Mouse (Mus musculus): ENCODE data around the gene Duox1. TPM values are rescaled to one million over a fixed set of nuclear protein-coding genes. Genes with fewer than 3 reads are reported as not detected.
A peak's percentile ranks its signal among the peaks of the same experiment; 100 is the strongest.
"Not testable (repeated sequence)": the region's sequence is repeated elsewhere in the genome, so short reads cannot be mapped to it uniquely, and the experiment has no call there.

Duox1 gene
- total RNA-seq, 1 experiment from 2014 or later = not detected

DNA sequence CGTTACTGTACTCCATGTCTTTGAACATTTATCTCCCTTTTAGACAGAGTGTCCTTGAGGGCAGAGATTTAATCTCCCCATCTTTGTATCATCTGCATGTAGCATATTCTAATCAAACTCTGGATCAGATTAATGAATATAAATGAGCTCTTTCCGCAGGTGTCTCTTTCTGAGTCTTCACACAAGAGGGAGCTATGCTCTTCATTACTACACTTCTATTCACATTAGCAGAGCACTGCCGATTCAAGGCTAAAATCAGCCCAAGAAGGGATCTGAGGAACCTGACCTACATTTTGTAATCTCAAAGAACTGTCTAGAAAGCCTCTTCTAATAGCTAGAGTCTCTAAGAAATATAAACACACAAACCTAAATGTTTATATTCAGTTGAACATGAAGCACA lies 5.8 kb upstream of the Duox1 start:
- no peak for ATAC-seq (replicated peaks; ENCODE audit: low read depth, poor library complexity, severe bottlenecking)

DNA sequence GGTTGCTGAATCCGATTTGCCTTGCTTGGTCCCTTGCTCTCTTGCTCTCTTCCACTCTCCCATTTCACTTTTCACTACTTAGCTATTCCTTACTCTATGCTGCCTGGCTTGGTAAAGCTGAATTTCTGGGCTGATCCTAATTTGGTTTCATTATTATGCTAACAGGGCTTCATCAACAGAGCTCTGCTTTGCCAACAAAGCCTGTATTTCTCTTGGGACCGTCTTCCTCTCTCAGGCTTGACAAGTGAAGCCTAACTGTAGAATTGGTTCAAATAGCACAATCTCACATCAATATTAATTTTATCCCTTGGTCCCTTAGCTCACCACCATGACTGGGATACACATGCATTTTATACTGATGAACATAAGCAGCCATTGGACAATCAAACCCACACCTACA lies 3.9 kb upstream of the Duox1 start:
- ATAC-seq (replicated peaks; ENCODE audit: low read depth, poor library complexity, severe bottlenecking) = no peak

DNA sequence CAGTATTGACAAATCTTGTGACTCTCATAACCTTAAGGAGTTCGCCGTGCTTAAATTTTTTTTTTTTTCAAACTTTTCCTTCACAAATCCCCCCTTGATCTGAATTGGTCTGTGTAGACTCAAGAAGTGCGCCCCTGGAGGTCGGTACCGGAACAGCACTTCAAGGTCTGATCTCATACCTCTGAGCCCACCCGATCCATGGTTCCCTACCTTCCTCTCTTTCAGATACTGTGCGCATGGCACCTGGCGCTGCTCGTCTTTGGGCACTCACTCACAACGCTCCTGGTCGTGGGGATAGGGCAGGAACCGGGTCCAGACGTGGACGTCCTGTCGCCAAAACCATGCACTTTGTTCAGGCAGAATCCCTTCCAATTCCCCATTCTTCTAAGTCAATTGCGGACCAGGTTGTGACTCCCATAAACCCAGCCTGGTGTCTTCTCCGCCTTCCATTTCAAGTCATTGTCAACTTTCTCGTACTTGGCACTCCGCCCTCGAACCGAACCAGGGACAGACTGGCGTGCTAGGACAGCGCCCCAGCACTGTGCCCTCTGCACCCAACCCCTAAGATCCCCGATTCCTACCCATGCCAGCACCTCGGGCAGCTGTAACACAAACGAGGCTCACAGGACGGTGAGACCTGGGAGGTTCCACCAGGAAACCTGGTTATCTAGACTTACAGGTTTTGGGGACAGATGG lies 2.6 kb upstream of the Duox1 start:
- peak; percentile 76 for ATAC-seq (replicated peaks; ENCODE audit: low read depth, poor library complexity, severe bottlenecking)

DNA sequence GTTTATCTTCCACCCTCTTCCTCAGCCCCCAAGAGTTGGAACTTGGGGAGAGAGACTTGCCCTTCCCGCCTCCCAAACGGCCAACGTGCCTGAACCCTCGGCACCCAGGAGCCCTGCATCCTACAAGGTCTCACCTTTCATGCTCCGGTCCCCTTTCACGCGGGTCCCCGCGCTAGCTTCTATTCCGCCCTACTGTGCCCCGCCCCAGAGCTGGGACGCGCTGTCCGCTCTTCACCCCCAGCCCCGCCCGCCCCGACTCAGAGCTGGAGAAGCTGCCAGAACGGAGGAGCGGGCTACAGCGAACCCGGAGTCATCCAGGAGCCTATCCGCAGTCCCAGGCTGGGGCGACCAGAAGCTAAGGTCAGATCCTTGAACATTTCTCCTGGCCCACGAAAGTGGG lies 1.9 kb upstream of the Duox1 start, which contains the start of gene Duoxa1:
Gene Duoxa1, minus strand, starts transcription at position 195 of the 400 bp plus-strand sequence.
- peak; percentile 43; the same call in 1 of the 2 replicates for ATAC-seq (replicated peaks; ENCODE audit: low read depth, poor library complexity, severe bottlenecking)

DNA sequence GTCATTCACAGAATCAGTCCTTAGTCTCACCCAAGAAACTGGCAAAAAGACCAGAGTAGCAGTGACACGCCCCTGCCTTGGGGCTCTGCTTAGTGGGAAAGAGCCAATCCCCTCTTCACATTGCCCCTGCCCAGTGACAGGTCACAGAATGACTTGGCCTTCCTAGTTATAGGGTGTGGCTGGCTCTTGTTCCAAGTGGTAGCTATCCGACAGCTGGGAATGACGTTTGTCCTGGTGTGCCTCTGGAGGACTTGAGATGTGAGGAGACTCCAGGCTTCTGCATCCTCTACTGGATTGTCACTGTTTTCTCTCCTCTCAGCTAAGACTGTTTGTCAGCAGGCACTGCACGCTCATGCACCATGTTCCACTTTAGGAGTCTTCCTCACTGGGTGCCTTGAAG lies 1.9 kb downstream of the Duox1 start:
- no peak for ATAC-seq (replicated peaks; ENCODE audit: low read depth, poor library complexity, severe bottlenecking)

DNA sequence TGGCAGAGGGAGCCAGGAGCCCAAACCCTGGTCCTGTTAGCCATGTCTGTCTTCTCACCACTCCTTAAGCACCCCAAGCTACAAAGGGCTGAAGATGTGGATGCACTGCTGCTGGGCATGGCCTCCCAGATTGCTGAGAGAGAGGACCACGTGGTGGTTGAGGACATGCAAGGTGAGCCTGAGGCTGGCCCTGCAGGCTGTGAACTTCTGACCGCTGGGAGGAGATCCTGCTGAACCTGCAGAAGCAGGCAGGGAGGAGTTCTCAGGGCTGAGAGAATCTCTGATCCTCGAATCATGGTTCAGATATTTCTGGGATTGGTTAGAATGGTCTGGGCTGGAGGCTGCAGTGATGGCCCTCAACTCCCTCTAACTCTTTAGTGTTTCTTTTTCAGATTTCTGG lies 8.5 kb downstream of the Duox1 start:
- ATAC-seq (replicated peaks; ENCODE audit: low read depth, poor library complexity, severe bottlenecking) = no peak

DNA sequence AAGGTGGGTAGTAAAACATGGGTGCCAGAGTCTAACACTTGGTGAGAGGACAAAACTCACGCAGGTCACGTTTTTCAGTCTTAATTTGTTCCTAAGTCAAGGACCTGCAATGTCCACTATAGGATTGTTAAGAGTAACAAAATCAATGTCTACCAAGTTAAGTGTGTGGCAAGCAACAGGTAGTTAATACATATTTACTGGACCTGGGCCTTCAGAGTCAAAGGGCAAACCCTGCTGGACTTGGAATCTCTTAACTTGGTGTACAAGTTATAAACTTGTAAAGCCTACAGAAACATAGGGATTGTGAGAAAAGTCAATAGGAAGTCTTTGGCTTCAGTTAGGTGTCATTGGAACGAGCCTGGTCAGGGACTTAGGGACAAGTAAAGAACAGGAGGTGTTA lies 9.1 kb downstream of the Duox1 start:
- ATAC-seq (replicated peaks; ENCODE audit: low read depth, poor library complexity, severe bottlenecking) = no peak

DNA sequence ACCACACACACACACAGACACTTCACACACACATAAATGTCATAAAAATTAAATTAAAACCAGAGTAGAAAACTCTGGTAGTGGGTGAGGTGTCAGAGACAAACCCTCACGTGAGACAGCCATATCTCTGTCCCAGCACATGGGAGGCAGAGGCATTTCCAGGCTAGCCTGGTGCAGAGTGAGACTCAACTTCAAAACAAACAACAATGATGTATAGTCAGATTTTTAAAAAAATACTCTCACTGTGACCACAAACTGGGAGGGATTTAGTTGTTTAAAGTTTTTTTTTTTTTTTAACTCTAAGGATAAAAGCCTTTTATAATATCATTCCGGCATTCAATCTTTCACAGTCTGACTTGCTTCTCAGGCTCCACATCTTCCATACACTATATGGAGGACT lies 9.9 kb downstream of the Duox1 start:
- ATAC-seq (replicated peaks; ENCODE audit: low read depth, poor library complexity, severe bottlenecking) = no peak

DNA sequence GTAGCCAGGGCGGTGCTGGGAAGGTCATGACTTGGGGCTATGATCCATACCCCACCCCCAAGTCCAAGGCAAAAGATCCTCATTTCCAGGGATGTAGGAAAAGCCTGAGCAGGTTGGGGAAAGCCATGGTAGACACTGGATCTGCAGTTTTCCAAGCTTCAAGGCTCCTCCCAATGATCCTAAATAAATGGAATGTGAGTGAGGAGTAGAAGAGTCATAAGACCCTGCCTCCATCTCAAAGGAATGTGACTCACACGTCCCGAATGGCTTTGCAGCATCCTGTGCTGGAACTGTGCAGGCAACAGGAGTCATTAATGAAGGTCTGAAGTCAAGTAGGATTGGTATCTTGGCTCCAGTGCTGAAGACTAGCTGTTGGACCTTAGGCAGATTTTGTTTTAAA lies 12.5 kb downstream of the Duox1 start:
- ATAC-seq (replicated peaks; ENCODE audit: low read depth, poor library complexity, severe bottlenecking) = no peak

DNA sequence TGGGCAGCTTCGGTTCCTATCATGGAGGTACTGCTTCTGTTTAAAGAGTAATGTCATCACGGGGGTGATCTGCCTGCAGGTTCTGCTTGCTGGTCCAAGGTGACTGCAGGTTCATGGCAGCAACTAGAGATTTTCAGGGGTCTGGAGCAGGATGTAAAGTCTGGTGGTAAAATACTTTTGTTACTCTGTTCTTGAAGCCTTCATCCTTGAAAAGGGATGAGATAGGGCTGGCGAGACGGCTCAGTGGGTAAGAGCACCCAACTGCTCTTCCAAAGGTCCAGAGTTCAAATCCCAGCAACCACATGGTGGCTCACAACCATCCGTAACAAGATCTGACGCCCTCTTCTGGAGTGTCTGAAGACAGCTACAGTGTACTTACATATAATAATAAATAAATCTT lies 14.8 kb downstream of the Duox1 start:
- ATAC-seq (replicated peaks; ENCODE audit: low read depth, poor library complexity, severe bottlenecking) = not testable (repeated sequence)

DNA sequence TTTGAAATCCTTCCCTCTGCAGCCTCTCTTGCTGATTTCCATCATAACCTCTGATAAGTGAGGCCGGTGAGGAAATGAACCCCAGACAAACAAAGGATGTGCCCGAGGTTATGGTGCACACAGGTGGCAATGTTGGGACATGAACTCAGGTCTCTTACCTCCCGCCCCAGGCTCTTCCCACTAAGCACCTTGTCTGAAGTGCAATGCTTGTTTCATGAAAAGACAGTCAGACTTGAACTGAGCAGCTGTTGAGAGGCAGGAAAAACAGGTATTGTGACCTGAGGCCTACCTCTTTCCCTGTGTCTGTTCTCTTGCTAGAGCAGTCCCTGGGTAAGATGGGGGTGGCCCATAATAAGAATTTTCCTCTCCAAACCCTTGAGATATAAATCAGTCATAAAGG lies 16.8 kb downstream of the Duox1 start:
- ATAC-seq (replicated peaks; ENCODE audit: low read depth, poor library complexity, severe bottlenecking) = no peak

DNA sequence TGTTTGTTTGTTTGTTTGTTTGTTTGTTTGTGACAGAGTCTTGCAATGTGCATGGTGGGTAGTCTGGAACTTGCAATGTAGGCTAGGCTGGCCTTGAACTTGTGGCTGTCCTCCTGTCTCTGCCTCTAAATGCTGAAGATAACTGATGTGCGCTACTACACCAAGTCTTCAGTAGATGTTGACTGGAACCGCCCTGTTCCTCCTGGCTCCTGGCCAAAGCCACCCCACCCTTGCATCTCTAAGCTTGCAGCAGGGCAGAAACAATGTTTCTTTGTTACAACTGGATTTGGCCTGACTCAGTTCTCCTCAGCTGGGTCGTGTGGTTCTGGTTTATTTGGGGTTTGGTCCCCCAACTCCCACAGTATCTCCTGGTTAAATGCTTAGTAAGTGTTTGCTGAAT lies 18.7 kb downstream of the Duox1 start:
- no peak; the same call in 1 of the 2 replicates for ATAC-seq (replicated peaks; ENCODE audit: low read depth, poor library complexity, severe bottlenecking)

DNA sequence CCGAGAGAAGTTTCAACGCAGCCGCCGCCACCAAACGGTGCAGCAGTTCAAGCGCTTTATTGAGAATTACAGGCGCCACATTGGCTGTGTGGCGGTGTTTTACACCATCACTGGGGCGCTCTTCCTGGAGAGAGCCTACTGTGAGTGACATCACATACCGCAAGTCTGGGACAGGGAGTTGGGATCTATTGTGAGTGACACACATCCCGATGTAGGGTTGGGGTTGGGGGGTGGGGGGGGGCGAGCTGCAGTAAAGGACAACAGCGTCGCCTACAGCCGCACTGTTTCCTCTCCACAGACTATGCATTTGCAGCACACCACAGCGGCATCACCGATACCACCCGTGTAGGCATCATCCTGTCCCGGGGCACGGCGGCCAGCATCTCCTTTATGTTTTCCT lies 21.8 kb downstream of the Duox1 start:
- ATAC-seq (replicated peaks; ENCODE audit: low read depth, poor library complexity, severe bottlenecking) = no peak

DNA sequence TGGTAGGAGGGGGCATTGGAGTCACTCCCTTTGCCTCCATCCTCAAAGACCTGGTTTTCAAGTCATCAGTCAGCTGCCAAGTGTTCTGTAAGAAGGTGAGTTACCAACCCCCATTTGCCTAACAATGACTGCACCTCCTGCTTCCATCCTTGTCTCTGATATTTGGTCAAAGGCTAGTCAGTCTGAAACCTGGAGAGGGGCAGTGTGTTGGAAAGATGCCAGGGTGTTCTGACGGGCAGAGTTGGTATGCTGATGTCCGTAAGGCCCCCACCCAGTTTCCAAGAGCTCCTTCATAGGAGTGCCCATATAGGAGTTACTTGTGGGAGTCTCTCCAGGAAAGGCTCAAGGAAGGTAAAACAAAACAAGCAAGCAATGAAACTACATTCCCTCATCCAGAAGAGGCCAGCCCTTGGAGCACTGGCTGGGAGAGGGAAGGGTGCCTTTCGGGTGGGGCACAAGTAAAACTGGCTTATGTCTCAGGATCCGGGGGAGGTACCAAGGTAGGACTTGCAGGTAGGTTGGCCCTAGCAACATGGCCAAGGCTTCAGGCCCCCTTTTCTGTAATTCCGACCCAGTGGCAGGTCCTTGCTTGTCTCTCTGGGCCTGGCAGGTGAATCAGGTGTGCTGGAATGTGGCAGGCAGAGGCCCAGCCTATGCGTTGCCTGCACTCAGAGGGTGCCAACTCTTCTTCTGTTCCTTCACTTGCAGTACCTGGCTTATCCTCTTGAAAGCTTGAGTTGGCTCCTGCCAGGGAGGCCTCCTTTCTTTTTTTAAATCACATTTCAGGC lies 29.8 kb downstream of the Duox1 start:
- no peak for ATAC-seq (replicated peaks; ENCODE audit: low read depth, poor library complexity, severe bottlenecking)

DNA sequence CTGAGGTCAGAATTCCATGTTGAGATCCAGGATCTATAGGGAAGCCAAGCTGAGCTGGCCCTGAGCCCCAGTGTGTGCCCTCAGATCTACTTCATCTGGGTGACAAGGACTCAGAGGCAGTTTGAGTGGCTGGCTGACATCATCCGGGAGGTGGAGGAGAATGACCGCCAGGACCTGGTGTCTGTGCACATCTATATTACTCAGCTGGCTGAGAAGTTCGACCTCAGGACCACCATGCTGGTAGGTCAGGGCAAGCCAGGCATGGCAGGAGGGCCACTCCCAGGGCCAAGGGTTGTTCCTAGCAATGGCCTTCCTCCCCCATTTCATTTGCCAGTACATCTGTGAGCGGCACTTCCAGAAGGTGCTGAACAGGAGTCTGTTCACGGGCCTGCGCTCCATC lies 30.7 kb downstream of the Duox1 start:
- ATAC-seq (replicated peaks; ENCODE audit: low read depth, poor library complexity, severe bottlenecking) = not testable (repeated sequence)

DNA sequence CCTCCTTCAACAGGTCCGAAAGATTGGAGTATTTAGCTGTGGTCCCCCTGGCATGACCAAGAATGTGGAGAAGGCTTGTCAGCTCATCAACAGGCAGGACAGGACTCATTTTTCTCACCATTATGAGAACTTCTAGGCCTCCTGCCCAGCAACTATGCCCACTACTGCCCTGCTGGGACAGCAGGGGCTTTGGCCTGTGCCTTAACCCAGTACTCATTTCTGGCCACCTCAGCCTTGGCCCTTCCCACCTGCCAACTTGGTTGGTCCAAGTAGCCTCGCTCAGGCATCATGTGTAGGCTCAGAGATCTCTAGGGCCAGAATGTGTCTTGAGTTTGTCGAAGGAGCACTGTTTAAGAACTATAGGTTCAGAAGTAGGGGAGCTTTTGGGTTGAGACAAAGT lies 31.8 kb downstream of the Duox1 start:
- no peak for ATAC-seq (replicated peaks; ENCODE audit: low read depth, poor library complexity, severe bottlenecking)

DNA sequence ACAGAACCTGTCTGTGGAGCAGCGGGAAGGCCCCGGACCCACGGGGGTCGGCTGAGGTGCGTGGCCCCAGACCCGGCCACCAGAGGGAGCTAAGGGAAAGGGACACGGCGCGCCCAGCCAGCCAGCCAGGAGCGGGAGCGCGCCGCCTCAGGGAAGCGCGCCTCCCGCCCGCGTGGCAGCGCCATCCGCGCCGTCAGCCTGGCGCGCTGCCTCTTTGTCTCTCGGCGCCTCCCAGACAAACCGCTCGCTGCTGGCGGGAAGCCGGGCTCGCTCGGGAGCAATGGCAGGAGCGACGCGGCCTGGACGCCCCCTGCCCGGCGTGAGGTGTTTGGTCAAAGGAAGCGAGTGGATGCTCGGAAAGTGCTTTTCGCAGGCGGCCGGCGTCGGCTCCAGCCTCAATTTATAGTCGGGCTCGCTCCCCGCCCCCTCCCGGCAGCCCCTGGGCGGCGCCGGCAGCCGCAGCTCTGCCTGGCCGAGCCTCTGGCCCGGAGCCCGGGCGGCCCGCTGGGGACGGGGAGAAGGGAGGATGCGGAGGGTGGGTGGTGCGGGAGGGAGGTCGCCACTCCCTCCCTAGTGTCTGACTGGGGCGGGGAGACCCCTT lies 33.2 kb downstream of the Duox1 start:
- peak; percentile 85 for ATAC-seq (replicated peaks; ENCODE audit: low read depth, poor library complexity, severe bottlenecking)

DNA sequence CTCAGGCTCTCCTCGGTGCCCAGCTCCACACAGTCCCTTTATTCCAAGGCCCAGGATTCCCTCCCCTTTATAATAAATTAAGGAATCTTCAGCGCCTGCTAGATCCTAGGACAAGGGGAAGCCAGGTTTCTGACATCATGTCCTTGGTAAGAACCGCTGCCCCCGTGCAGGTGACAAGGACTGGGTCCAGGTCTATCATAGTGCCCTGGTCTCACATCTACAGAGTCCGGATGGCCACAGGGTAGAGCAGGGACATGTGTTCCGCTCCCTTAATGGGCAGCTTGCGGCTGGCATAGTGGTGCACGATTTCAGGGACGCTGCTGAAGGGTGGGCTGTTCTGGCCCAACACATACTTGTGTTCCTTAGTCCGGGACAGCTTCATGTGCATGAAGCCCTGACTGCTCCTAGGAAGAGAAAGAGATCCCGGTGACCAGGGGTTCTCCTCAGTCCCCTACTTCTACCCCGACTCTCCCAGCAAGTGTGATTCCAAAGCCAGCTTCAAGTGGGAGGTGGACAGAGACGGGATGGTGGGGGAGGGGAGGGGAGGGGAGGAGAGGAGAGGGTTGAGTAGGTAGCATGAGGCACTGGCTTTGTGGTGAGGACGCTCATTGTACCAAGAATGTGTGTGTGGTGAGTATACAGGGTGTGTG lies 33.8 kb downstream of the Duox1 start:
- ATAC-seq (replicated peaks; ENCODE audit: low read depth, poor library complexity, severe bottlenecking) = peak; percentile 4; the same call in 1 of the 2 replicates

DNA sequence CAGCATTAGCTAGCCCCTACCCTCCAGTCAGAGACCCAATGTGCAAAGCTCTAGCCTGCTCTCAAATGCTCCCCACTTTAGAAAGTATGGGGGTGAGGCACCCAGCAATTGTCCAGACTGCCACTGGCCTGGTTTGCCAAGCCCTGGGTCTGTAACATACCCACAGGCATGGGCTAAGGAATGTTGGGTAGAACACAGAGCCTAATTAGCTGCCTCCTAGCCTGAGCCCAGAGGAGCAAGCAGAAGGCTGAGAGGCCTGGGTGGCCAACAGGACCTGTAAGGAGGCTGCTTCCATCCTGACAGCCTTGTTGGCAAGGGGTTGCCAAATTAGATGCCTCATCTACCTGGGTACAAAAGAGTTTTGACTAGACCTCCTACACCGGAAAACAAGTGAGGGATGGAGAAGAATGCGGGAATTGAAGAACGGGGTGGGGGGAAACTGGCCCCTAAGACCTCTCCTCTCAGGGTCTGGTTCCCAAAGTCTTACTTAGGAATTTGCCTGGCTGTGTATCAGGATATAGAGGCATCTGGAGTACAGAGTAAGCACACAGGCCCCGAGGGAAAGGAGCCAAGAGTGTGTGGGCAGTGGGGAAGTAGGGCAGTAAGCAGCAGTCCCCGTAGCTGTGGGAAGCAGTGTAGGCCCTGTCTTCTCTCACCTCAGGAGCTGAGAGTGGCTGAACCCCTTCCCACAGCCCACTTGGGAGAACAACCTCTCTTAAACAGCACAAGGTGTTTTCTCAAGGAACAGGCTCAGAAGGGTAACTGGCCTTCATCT lies 35.9 kb downstream of the Duox1 start:
- ATAC-seq (replicated peaks; ENCODE audit: low read depth, poor library complexity, severe bottlenecking) = no peak

DNA sequence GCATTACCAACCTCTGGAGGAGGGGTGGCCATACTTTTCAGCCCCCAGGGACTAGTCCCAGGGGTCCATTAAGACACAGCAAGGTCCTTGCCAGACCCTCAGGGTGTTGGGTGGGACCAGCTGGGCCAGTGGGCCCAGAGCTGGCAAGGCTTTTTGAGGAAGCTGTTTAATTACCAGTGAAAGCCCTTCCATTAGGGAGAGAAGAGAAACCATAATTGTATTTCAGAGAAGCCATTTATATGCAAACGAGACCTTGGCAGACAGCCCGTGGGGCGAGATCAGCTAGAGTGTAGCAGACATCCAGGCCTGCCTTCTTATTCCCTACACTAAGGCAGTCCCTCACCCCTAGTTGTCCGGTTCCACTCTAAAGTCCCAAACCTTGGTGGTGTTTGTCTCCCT lies 36.5 kb downstream of the Duox1 start:
- no peak for ATAC-seq (replicated peaks; ENCODE audit: low read depth, poor library complexity, severe bottlenecking)

All from common myeloid progenitor, adult 5-6 weeks (primary cell).